Mouse (Mus musculus) megakaryocyte, embryonic 14.5 days (primary cell): ENCODE measurements around the gene Igf1r. TPM values are rescaled to one million over a fixed set of nuclear protein-coding genes. Genes with fewer than 3 reads are reported as not detected.

Experiments
- H3K27me3 ChIP-seq: replicated peaks from 2 replicates; pipeline ENCODE3; 2012; ENCODE audit warnings: inconsistent platforms
- H3K36me3 ChIP-seq: replicated peaks from 2 replicates; pipeline ENCODE3; 2012; ENCODE audit warnings: low read length, inconsistent platforms, mixed read lengths
- H3K4me1 ChIP-seq: 2 replicates; pipeline ENCODE4 v1.6.1; 2012; ENCODE audit warnings: inconsistent platforms
- H3K4me3 ChIP-seq: replicated peaks from 2 replicates; pipeline ENCODE3; 2012; ENCODE audit warnings: moderate library complexity, mild to moderate bottlenecking, inconsistent platforms
- H3K9me3 ChIP-seq: 2 replicates; pipeline ENCODE4 v1.6.1; 2012; ENCODE audit warnings: inconsistent platforms
- FLI1 ChIP-seq: IDR thresholded peaks from 2 replicates; pipeline ENCODE4 v1.6.1; 2012; ENCODE audit warnings: low read length, inconsistent platforms, mixed read lengths
- GATA1 ChIP-seq: IDR thresholded peaks from 3 replicates; pipeline ENCODE4 v1.6.1; 2012; ENCODE audit warnings: mixed read lengths, low read length, inconsistent platforms, borderline replicate concordance
- polyA plus RNA-seq: library from polyadenylated mRNA; stranded (reverse); fragments of >175 nt; gene quantifications from 2 replicates; pipeline ENCODE4 v1.2.3, GENCODE M21; 2012; ENCODE audit warnings: low replicate concordance; ENCODE audit not compliant: insufficient read depth

Gene Igf1r
- polyA plus RNA-seq, 1 experiment = 8.7 TPM

DNA sequence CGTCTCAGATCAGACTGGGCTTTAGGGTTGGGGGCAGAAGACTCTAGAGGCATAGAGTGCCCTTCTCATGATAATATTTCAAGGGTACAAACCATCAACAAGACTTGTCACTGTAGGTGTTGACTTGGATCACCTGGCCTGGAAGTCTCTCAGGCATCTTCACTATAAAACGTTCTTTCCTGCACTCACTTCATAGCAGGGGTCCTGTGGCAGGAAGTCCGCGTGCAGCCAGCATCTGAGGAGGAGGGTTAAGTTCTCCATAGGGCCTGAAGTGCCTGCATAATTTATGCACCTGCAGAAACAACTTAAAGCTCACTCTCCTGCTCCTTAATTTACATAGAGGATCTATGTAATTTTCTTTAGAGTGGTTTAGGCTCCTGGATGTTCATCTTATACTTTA is 293.1 kb downstream of the Igf1r start:
- H3K4me3 ChIP-seq = no peak overlapping the region
- H3K9me3 ChIP-seq = peaks cover 14% of the 10 kb centered on the region; the same call in 1 of the 2 replicates
- no peaks in the 10 kb centered on the region for H3K36me3 ChIP-seq
- peaks cover 12% of the 10 kb centered on the region for H3K27me3 ChIP-seq
- H3K4me1 ChIP-seq = 0 out of 2 replicates have a peak, but pooled peaks cover 2% of the 10 kb centered on the region
- no peak for TF ChIP-seq FLI1
- no peak for TF ChIP-seq GATA1

DNA sequence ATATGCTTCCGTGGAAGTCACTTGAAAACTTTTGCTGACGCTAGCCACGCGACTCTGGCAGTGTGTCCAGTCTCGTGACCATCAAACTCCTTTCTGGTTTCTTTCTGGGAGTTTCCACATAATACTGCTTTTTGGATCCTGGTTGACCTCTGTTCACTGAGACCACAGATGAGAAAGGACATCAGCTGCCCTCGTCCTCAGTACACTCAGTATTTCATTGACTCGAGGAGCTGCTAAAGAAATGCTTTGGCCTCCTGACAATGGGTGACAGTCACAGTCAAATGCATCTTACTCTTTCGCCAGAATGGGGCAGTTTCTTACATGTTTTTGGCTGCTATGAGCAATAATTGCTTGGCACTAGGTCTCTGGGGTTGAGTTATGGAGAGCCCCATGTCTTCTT is 293.6 kb downstream of the Igf1r start:
- peaks cover 7% of the 10 kb centered on the region for H3K27me3 ChIP-seq
- TF ChIP-seq FLI1 (no peak), GATA1 (no peak)

DNA sequence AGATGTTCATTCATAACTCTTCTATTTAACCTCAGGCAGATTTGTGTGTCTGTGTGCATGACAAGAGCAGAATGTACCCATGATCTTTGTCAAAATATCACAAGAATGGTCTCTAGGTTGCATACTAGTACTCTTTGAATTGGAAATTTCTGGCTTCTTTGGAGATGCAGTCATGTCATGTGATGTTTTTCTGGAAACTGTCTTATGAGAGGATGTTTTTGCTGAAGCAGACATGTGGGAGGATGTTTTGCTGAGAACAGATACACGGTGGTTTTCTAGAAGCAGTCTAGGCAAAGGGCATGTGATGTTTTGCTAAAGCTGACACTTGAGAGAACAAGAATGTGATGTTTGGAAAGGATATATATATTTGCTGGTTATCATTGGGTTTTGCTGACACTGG is 297.8 kb downstream of the Igf1r start:
- Histone ChIP-seq H3K4me1 (no peaks in the 10 kb centered on the region), H3K36me3 (no peaks in the 10 kb centered on the region), H3K9me3 (peaks cover 18% of the 10 kb centered on the region), H3K4me3 (no peak overlapping the region), H3K27me3 (peaks cover 1% of the 10 kb centered on the region)
- TF ChIP-seq FLI1 (no peak), GATA1 (no peak)

More for the DNA sequence above, 293.6 kb downstream of the Igf1r start:
- peaks cover 18% of the 10 kb centered on the region for H3K9me3 ChIP-seq
- H3K36me3 ChIP-seq = no peaks in the 10 kb centered on the region
- H3K4me1 ChIP-seq = 0 out of 2 replicates have a peak, but pooled peaks cover 2% of the 10 kb centered on the region
- no peak overlapping the region for H3K4me3 ChIP-seq

DNA sequence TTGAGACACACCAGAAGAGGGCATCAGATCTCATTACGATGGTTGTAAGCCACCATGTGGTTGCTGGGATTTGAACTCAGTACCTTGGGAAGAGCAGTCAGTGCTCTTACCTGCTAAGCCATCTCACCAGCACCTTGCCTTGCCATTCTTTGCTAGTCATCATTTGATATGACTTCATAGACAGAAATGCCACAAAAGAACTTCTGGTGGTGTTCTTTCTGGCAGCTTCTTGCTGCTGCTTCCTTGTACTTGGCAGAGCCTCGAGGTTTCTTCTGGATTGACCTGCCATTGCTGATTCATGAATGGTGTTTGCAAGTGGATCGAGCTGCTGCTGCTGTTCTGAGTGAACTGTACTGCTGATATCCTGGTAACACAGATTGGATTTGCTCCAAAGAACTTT is 298.3 kb downstream of the Igf1r start:
- no peaks in the 10 kb centered on the region for H3K36me3 ChIP-seq
- H3K4me1 ChIP-seq = no peaks in the 10 kb centered on the region
- no peak for TF ChIP-seq FLI1
- TF ChIP-seq GATA1 = no peak
- H3K9me3 ChIP-seq = peaks cover 18% of the 10 kb centered on the region
- no peak overlapping the region for H3K4me3 ChIP-seq
- peaks cover 1% of the 10 kb centered on the region for H3K27me3 ChIP-seq

GRCm38 (mm10) chr7:68257767-68258166 is 305.1 kb downstream of the Igf1r start:
- Histone ChIP-seq H3K4me3 (no peak overlapping the region), H3K36me3 (no peaks in the 10 kb centered on the region), H3K27me3 (peaks cover 12% of the 10 kb centered on the region), H3K9me3 (peaks cover 7% of the 10 kb centered on the region), H3K4me1 (peaks cover 12% of the 10 kb centered on the region)
- no peak for TF ChIP-seq GATA1
- no peak for TF ChIP-seq FLI1

- Histone ChIP-seq H3K9me3 (peaks cover 7% of the 10 kb centered on the region), H3K4me3 (no peak overlapping the region), H3K36me3 (no peaks in the 10 kb centered on the region), H3K4me1 (peaks cover 12% of the 10 kb centered on the region), H3K27me3 (peaks cover 12% of the 10 kb centered on the region)
- TF ChIP-seq GATA1 (no peak), FLI1 (no peak)
Observed at GRCm38 (mm10) chr7:68258326-68259150, 305.9 kb downstream of the Igf1r start.

GRCm38 (mm10) chr7:68259523-68260081 is 307.0 kb downstream of the Igf1r start:
- H3K4me3 ChIP-seq = no peak overlapping the region
- TF ChIP-seq FLI1 (no peak), GATA1 (no peak)
- peaks cover 7% of the 10 kb centered on the region for H3K9me3 ChIP-seq
- H3K36me3 ChIP-seq = no peaks in the 10 kb centered on the region
- H3K27me3 ChIP-seq = peaks cover 18% of the 10 kb centered on the region
- peaks cover 19% of the 10 kb centered on the region for H3K4me1 ChIP-seq

- H3K4me3 ChIP-seq = no peak overlapping the region
Observed at GRCm38 (mm10) chr7:68262612-68263200, 310.1 kb downstream of the Igf1r start.

DNA sequence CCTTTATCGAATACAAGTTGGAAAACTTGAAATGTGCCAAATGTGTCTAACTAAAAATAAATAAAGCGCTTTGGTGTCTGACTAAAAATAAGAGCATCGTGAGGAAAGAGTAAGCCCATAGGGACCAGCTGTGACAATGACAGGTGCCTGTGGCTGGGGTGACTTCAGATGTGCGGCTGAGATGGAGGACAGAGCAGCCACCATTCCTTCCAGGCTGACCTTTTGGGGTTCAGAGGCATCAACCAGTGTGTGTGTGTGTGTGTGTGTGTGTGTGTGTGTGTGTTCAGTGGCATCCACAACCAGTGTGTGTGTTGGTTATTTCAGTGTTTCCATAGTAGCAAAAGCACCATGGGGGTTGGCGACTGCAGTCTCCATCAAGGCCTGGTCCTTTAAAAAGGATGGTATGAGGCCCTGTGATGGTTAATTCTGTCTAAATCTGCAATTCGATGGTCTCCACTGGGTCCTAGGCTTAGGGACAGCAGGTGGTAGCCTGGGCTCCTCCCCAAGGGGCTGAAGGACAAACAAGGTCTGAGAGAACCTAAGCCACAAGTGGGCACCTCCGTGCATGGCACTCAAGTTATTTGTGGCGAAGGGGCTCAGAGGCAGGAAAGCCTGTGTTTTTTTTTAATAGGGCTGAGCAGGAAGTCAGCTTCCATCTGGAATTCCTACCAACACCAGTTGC is 310.9 kb downstream of the Igf1r start:
- H3K4me1 ChIP-seq = peaks cover 19% of the 10 kb centered on the region
- no peak overlapping the region for H3K4me3 ChIP-seq
- no peaks in the 10 kb centered on the region for H3K36me3 ChIP-seq
- H3K9me3 ChIP-seq = peaks cover 7% of the 10 kb centered on the region
- TF ChIP-seq FLI1 (no peak), GATA1 (no peak)
- peaks cover 22% of the 10 kb centered on the region for H3K27me3 ChIP-seq

More at GRCm38 (mm10) chr7:68262612-68263200, 310.1 kb downstream of the Igf1r start:
- no peak for TF ChIP-seq FLI1
- Histone ChIP-seq H3K4me1 (peaks cover 24% of the 10 kb centered on the region), H3K36me3 (no peaks in the 10 kb centered on the region), H3K27me3 (peaks cover 22% of the 10 kb centered on the region), H3K9me3 (peaks cover 7% of the 10 kb centered on the region)
